In genomic region chr11:95577776-95578446, GRCm38 (mm10) we compare ENCODE assay signal across 9 mouse cellular contexts. TPM values are rescaled to one million over a fixed set of nuclear protein-coding genes. Genes with fewer than 3 reads are reported as not detected.
DNase-seq lines count a peak whose midpoint lies in the region; ATAC-seq lines count a peak whose summit lies in the region.
"Had no signal": no experiment of that assay in that cellular context is flagged by ENCODE, and none has a peak within 500 bp of the region (broad histone marks: within the 10 kb centered on the region; RNA-seq: fewer than 3 reads in every experiment).

No protein-coding gene starts in this region.

- WGBS in kidney, embryonic 14.5 days: 28% methylated on average over 39 of the region's 39 CpGs
- WGBS in embryonic facial prominence, embryonic 15.5 days: 28% methylated on average over 39 of the region's 39 CpGs

- DNase-seq in kidney, adult 9 months: no peak
- peak; percentile 31 for DNase-seq in Muller cell, postnatal 12 days (ENCODE audit: inconsistent ontology term)
- peak; percentile 68 for DNase-seq in kidney, postnatal 10 days
- DNase-seq in thymus, postnatal 14 days: peak; percentile 60
- no peak for DNase-seq in right cerebral cortex, postnatal 25 days

- no peaks in the 10 kb centered on the region for H3K36me3 ChIP-seq in kidney, embryonic 14.5 days (ENCODE audit: control insufficient read depth, insufficient read depth, low read length)
- H3K36me3 ChIP-seq in embryonic facial prominence, embryonic 15.5 days: no peaks in the 10 kb centered on the region
- H3K36me3 ChIP-seq: stomach, embryonic 15.5 days had no signal

- H3K4me2 ChIP-seq in kidney, embryonic 14.5 days (replicated peaks; ENCODE audit: low read depth, low read length): peak overlapping the region; percentile 26
- H3K4me2 ChIP-seq in embryonic facial prominence, embryonic 15.5 days (replicated peaks): peak overlapping the region; percentile 35
- H3K4me2 ChIP-seq: stomach, embryonic 15.5 days had no signal

- H3K9ac ChIP-seq in kidney, embryonic 14.5 days (ENCODE audit: low read depth, low read length): no peak overlapping the region
- no peak overlapping the region for H3K9ac ChIP-seq in embryonic facial prominence, embryonic 15.5 days
- H3K9ac ChIP-seq: stomach, embryonic 15.5 days had no signal

- peaks cover 53% of the 10 kb centered on the region for H3K4me1 ChIP-seq in kidney, embryonic 14.5 days (ENCODE audit: control insufficient read depth, insufficient read depth, low read length)
- H3K4me1 ChIP-seq in embryonic facial prominence, embryonic 15.5 days: peaks cover 80% of the 10 kb centered on the region

- no peak overlapping the region for H3K27ac ChIP-seq in kidney, embryonic 14.5 days (ENCODE audit: low read depth, low read length)
- no peak overlapping the region for H3K27ac ChIP-seq in embryonic facial prominence, embryonic 15.5 days (replicated peaks)
- H3K27ac ChIP-seq: stomach, embryonic 15.5 days had no signal

- ATAC-seq in kidney, embryonic 14.5 days (ENCODE audit: low FRiP score, low TSS enrichment): peak; percentile 26; the same call in 1 of the 2 replicates
- 0 out of 2 replicates have a peak, but pooled peaks have one; percentile 12 for ATAC-seq in embryonic facial prominence, embryonic 15.5 days (ENCODE audit: insufficient number of reproducible peaks, low FRiP score, low TSS enrichment, low read depth)
- ATAC-seq in megakaryocyte-erythroid progenitor cell, adult 5-6 weeks (replicated peaks; ENCODE audit: low FRiP score, low TSS enrichment, poor library complexity, severe bottlenecking): peak; percentile 68

- H3K4me3 ChIP-seq in kidney, embryonic 14.5 days (ENCODE audit: low read length): no peak overlapping the region
- no peak overlapping the region for H3K4me3 ChIP-seq in embryonic facial prominence, embryonic 15.5 days (replicated peaks)
- H3K4me3 ChIP-seq: stomach, embryonic 15.5 days had no signal

- no peaks in the 10 kb centered on the region for H3K9me3 ChIP-seq in kidney, embryonic 14.5 days (ENCODE audit: control insufficient read depth, low read length)
- H3K9me3 ChIP-seq in embryonic facial prominence, embryonic 15.5 days (replicated peaks): no peaks in the 10 kb centered on the region
- H3K9me3 ChIP-seq: stomach, embryonic 15.5 days had no signal

- H3K27me3 ChIP-seq in kidney, embryonic 14.5 days (ENCODE audit: control insufficient read depth, insufficient read depth, low read length): peaks cover 26% of the 10 kb centered on the region
- peaks cover 24% of the 10 kb centered on the region for H3K27me3 ChIP-seq in embryonic facial prominence, embryonic 15.5 days

RNA-seq across cellular contexts. Expression of gene Ngfr, which starts 9.6 kb away (rescaled TPM):
- 16.8 and 23.4 TPM in 2 replicates for polyA plus RNA-seq in kidney, embryonic 14.5 days (2014; fragmentation: Nextera tagmentation; extraction: Ambion mirVana)
- 48.1 and 48.8 TPM in 2 replicates for polyA plus RNA-seq in embryonic facial prominence, embryonic 15.5 days (2015; fragmentation: Nextera tagmentation; extraction: Ambion mirVana)
- total RNA-seq in megakaryocyte-erythroid progenitor cell, adult 5-6 weeks (2014; fragmentation: Nextera tagmentation): not detected in 2 replicates
- not detected in 2 replicates for total RNA-seq in megakaryocyte-erythroid progenitor cell, adult 5-6 weeks (2017)

Comparison
In these comparisons a context has a peak if more than half of its experiments do, and no peak if none do; other contexts are left out.
1. DNase-seq: peak in Muller cell, postnatal 12 days (single experiment), kidney, postnatal 10 days (single experiment) and thymus, postnatal 14 days (single experiment); none in kidney, adult 9 months (single experiment) and right cerebral cortex, postnatal 25 days (single experiment).
2. ATAC-seq: peak in every context shown above with its lines; median percentile 68 in megakaryocyte-erythroid progenitor cell, adult 5-6 weeks; 26 in kidney, embryonic 14.5 days; 12 in embryonic facial prominence, embryonic 15.5 days.